Mouse (Mus musculus): ENCODE results near the gene Zfp865. TPM values are rescaled to one million over a fixed set of nuclear protein-coding genes. Genes with fewer than 3 reads are reported as not detected.

The Zfp865 gene
- 16.5 TPM for polyA plus RNA-seq (2012; fragmentation: generic; extraction: Trizol)
- long read RNA-seq, experiment 1, partial matches to known transcripts: 2 of 4 reads
- long read RNA-seq, experiment 1, other reads (novel, unspliced or antisense): 0 of 4 reads
- long read RNA-seq, experiment 2, partial matches to known transcripts: 0 of 4 reads
- long read RNA-seq, experiment 2, other reads (novel, unspliced or antisense): 2 of 4 reads

- no peaks in the 10 kb centered on the region for H3K27me3 ChIP-seq (ENCODE audit: control insufficient read depth, insufficient read depth, insufficient read length)
- peaks cover 38% of the 10 kb centered on the region for H3K79me3 ChIP-seq (ENCODE audit: low read depth)
- TF ChIP-seq MAX (IDR thresholded peaks at IDR 0.05) (peak; percentile 24), USF1 (IDR thresholded peaks at IDR 0.05; ENCODE audit: low read depth) (no peak), CTCF (IDR thresholded peaks at IDR 0.05; ENCODE audit: control insufficient read depth, insufficient read depth, insufficient read length) (no peak)
- peak within 1 kb of the TSS; percentile 91 for H3ac ChIP-seq (ENCODE audit: control insufficient read depth, insufficient read length, low read depth)
- peak within 1 kb of the TSS; percentile 69 for H3K4me3 ChIP-seq (ENCODE audit: insufficient read depth, poor library complexity, severe bottlenecking)
- H3K36me3 ChIP-seq (ENCODE audit: control insufficient read depth, insufficient read depth): peaks cover 38% of the 10 kb centered on the region
- peaks cover 57% of the 10 kb centered on the region for H3K79me2 ChIP-seq (ENCODE audit: control insufficient read depth, insufficient read depth)
These were observed at the start of gene Zfp865, which contains the start of gene Ccdc106 for GRCm38 (mm10) chr7:5020000-5020681. Gene Zfp865, plus strand, starts transcription at chr7:5020376. Gene Ccdc106, plus strand, starts transcription at chr7:5020553.

GRCm38 (mm10) chr7:4971068-4971467 lies 49.1 kb upstream of the Zfp865 start, which contains the start of gene Sbk3:
Gene Sbk3, minus strand, starts transcription at chr7:4971168.
- H3K79me3 ChIP-seq (ENCODE audit: low read depth): no peaks in the 10 kb centered on the region

GRCm38 (mm10) chr7:4971710-4972109 lies 48.5 kb upstream of the Zfp865 start:
- Histone ChIP-seq H3K36me3 (ENCODE audit: control insufficient read depth, insufficient read depth) (no peaks in the 10 kb centered on the region), H3K79me2 (ENCODE audit: control insufficient read depth, insufficient read depth) (no peaks in the 10 kb centered on the region)

More at GRCm38 (mm10) chr7:4971068-4971467, 49.1 kb upstream of the Zfp865 start, which contains the start of gene Sbk3:
- H3K79me2 ChIP-seq (ENCODE audit: control insufficient read depth, insufficient read depth): no peaks in the 10 kb centered on the region
- H3K4me3 ChIP-seq (ENCODE audit: insufficient read depth, poor library complexity, severe bottlenecking): no peak within 1 kb of the TSS
- no peaks in the 10 kb centered on the region for H3K36me3 ChIP-seq (ENCODE audit: control insufficient read depth, insufficient read depth)
- TF ChIP-seq FOSL1 (IDR thresholded peaks at IDR 0.05; ENCODE audit: insufficient read depth, low read length, poor library complexity, severe bottlenecking): no peak
- TF ChIP-seq MYOD1 (IDR thresholded peaks at IDR 0.05; ENCODE audit: control insufficient read depth, insufficient read length, low read depth): no peak
- TF ChIP-seq CTCF (IDR thresholded peaks at IDR 0.05; ENCODE audit: control insufficient read depth, insufficient read depth, insufficient read length): no peak
- TF ChIP-seq MYOG (IDR thresholded peaks at IDR 0.05; ENCODE audit: control insufficient read depth, extremely low read depth, insufficient read length): no peak
- no peak for TF ChIP-seq USF1 (IDR thresholded peaks at IDR 0.05; ENCODE audit: low read depth)
- TF ChIP-seq CEBPB (IDR thresholded peaks at IDR 0.05; ENCODE audit: low read depth): no peak
- no peak for TF ChIP-seq MAX (IDR thresholded peaks at IDR 0.05)
- H3K27me3 ChIP-seq (ENCODE audit: control insufficient read depth, insufficient read depth, insufficient read length): peaks cover 7% of the 10 kb centered on the region
- no peak within 1 kb of the TSS for H3ac ChIP-seq (ENCODE audit: control insufficient read depth, insufficient read length, low read depth)

GRCm38 (mm10) chr7:4972321-4973047 lies 47.7 kb upstream of the Zfp865 start:
- TF ChIP-seq FOSL1 (IDR thresholded peaks at IDR 0.05; ENCODE audit: insufficient read depth, low read length, poor library complexity, severe bottlenecking) (peak; percentile 8), CEBPB (IDR thresholded peaks at IDR 0.05; ENCODE audit: low read depth) (no peak), MYOG (IDR thresholded peaks at IDR 0.05; ENCODE audit: control insufficient read depth, extremely low read depth, insufficient read length) (no peak), USF1 (IDR thresholded peaks at IDR 0.05; ENCODE audit: low read depth) (no peak)
- Histone ChIP-seq H3K36me3 (ENCODE audit: control insufficient read depth, insufficient read depth) (no peaks in the 10 kb centered on the region), H3K79me2 (ENCODE audit: control insufficient read depth, insufficient read depth) (no peaks in the 10 kb centered on the region)

More at GRCm38 (mm10) chr7:4971710-4972109, 48.5 kb upstream of the Zfp865 start:
- TF ChIP-seq CTCF (IDR thresholded peaks at IDR 0.05; ENCODE audit: control insufficient read depth, insufficient read depth, insufficient read length) (no peak), MYOD1 (IDR thresholded peaks at IDR 0.05; ENCODE audit: control insufficient read depth, insufficient read length, low read depth) (no peak), MYOG (IDR thresholded peaks at IDR 0.05; ENCODE audit: control insufficient read depth, extremely low read depth, insufficient read length) (no peak)
- no peak overlapping the region for H3K4me3 ChIP-seq (ENCODE audit: insufficient read depth, poor library complexity, severe bottlenecking)
- no peak overlapping the region for H3ac ChIP-seq (ENCODE audit: control insufficient read depth, insufficient read length, low read depth)
- H3K27me3 ChIP-seq (ENCODE audit: control insufficient read depth, insufficient read depth, insufficient read length): peaks cover 7% of the 10 kb centered on the region
- H3K79me3 ChIP-seq (ENCODE audit: low read depth): no peaks in the 10 kb centered on the region

GRCm38 (mm10) chr7:4975455-4975854 lies 44.7 kb upstream of the Zfp865 start:
- Histone ChIP-seq H3ac (ENCODE audit: control insufficient read depth, insufficient read length, low read depth) (no peak overlapping the region), H3K36me3 (ENCODE audit: control insufficient read depth, insufficient read depth) (no peaks in the 10 kb centered on the region), H3K27me3 (ENCODE audit: control insufficient read depth, insufficient read depth, insufficient read length) (peaks cover 4% of the 10 kb centered on the region), H3K79me2 (ENCODE audit: control insufficient read depth, insufficient read depth) (no peaks in the 10 kb centered on the region), H3K79me3 (ENCODE audit: low read depth) (no peaks in the 10 kb centered on the region), H3K4me3 (ENCODE audit: insufficient read depth, poor library complexity, severe bottlenecking) (no peak overlapping the region)
- TF ChIP-seq MYOG (IDR thresholded peaks at IDR 0.05; ENCODE audit: control insufficient read depth, extremely low read depth, insufficient read length): no peak
- TF ChIP-seq MYOD1 (IDR thresholded peaks at IDR 0.05; ENCODE audit: control insufficient read depth, insufficient read length, low read depth): no peak
- no peak for TF ChIP-seq CTCF (IDR thresholded peaks at IDR 0.05; ENCODE audit: control insufficient read depth, insufficient read depth, insufficient read length)
- no peak for TF ChIP-seq USF1 (IDR thresholded peaks at IDR 0.05; ENCODE audit: low read depth)
- TF ChIP-seq FOSL1 (IDR thresholded peaks at IDR 0.05; ENCODE audit: insufficient read depth, low read length, poor library complexity, severe bottlenecking): no peak
- no peak for TF ChIP-seq MAX (IDR thresholded peaks at IDR 0.05)
- TF ChIP-seq CEBPB (IDR thresholded peaks at IDR 0.05; ENCODE audit: low read depth): no peak

More at GRCm38 (mm10) chr7:4972321-4973047, 47.7 kb upstream of the Zfp865 start:
- no peak overlapping the region for H3ac ChIP-seq (ENCODE audit: control insufficient read depth, insufficient read length, low read depth)
- no peak overlapping the region for H3K4me3 ChIP-seq (ENCODE audit: insufficient read depth, poor library complexity, severe bottlenecking)
- peaks cover 1% of the 10 kb centered on the region for H3K27me3 ChIP-seq (ENCODE audit: control insufficient read depth, insufficient read depth, insufficient read length)
- H3K79me3 ChIP-seq (ENCODE audit: low read depth): no peaks in the 10 kb centered on the region

All from C2C12 (cell line).